Mouse (Mus musculus): ENCODE results near the gene Hist1h2bp. TPM values are rescaled to one million over a fixed set of nuclear protein-coding genes. Genes with fewer than 3 reads are reported as not detected.
"Not testable (repeated sequence)": the region's sequence is repeated elsewhere in the genome, so short reads cannot be mapped to it uniquely, and the experiment has no call there.

The Hist1h2bp gene
- polyA plus RNA-seq, 1 experiment, result 39.3 TPM

DNA sequence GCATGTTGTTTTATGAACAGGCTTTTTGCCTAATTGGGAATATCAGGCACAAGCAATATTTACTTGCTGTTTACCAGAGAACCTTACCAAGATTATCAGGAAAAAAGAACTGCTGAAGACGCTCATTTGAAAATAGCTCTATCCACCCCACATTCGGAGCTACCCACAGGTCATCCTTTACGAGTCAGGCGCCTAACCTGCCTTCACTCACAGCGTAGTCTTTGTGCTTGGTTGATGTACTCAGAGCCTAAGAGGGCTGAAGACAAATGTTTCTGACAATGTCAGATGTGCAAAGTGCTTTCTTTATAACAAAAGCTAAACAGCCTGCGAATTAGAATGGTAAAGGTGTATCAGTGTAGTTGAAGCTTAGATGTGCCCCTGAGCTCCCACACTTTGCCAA is 3.0 kb upstream of the Hist1h2bp start:
- WGBS, result 80% methylated on average over 6 of the region's 6 CpGs
- no peaks in the 10 kb centered on the region for H3K27me3 ChIP-seq (ENCODE audit: control insufficient read depth, insufficient read depth, low read length)
- peak overlapping the region; percentile 78 for H3K27ac ChIP-seq (ENCODE audit: control insufficient read depth, insufficient read depth, low read length)
- H3K4me1 ChIP-seq (replicated peaks; ENCODE audit: control insufficient read depth, insufficient read depth, low read length), result peaks cover 14% of the 10 kb centered on the region
- H3K4me3 ChIP-seq (ENCODE audit: control insufficient read depth, insufficient read depth, low read length), result no peak overlapping the region
- no peaks in the 10 kb centered on the region for H3K36me3 ChIP-seq (ENCODE audit: control insufficient read depth, insufficient read depth, low read length)
- TF ChIP-seq CTCF (IDR thresholded peaks at IDR 0.05; ENCODE audit: borderline replicate concordance, control insufficient read depth, extremely low read depth, insufficient read depth, low read length, poor library complexity), result no peak
- TF ChIP-seq POLR2A (IDR thresholded peaks at IDR 0.05; ENCODE audit: control insufficient read depth, extremely low read depth, insufficient read depth, low read length, poor library complexity), result no peak
- no peak for DNase-seq

DNA sequence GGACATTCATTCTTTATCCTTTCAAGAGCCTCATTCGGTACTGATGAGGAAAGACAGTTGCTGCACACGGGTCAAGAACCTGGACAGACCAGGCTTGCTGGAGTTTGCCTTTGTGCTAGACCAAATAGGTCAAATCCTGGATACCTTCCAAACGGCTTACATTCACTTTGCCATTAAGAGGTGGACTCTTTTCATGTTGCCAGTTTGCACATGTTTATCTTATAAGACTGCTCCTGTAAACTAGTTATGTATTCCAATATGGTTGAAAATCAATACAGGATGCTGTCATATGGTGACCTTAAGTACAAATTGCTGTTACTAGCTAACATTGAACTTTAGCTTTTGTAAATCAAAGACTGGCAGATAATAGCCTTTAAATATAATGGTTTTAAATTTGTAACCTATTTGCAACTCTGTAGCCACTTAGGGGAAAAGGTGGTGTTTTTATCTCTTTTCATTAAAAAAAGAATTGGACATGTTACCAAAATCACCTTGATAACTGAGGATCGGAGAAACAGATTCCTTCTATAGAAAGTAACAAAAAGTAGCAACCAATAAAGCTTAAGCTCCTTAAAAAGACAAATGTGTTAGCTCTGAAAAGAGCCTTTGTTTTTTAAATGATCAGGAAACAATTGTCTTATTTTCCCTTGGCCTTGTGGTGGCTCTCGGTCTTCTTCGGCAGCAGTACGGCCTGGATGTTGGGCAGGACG is 917 bp upstream of the Hist1h2bp start:
- no peak for DNase-seq
- H3K36me3 ChIP-seq (ENCODE audit: control insufficient read depth, insufficient read depth, low read length), result no peaks in the 10 kb centered on the region
- H3K4me1 ChIP-seq (replicated peaks; ENCODE audit: control insufficient read depth, insufficient read depth, low read length), result peaks cover 8% of the 10 kb centered on the region
- peak overlapping the region; percentile 89 for H3K27ac ChIP-seq (ENCODE audit: control insufficient read depth, insufficient read depth, low read length)
- no peaks in the 10 kb centered on the region for H3K27me3 ChIP-seq (ENCODE audit: control insufficient read depth, insufficient read depth, low read length)
- WGBS, result 20% methylated on average over 8 of the region's 8 CpGs
- peak overlapping the region; percentile 47 for H3K4me3 ChIP-seq (ENCODE audit: control insufficient read depth, insufficient read depth, low read length)
- TF ChIP-seq CTCF (IDR thresholded peaks at IDR 0.05; ENCODE audit: borderline replicate concordance, control insufficient read depth, extremely low read depth, insufficient read depth, low read length, poor library complexity), result no peak
- TF ChIP-seq POLR2A (IDR thresholded peaks at IDR 0.05; ENCODE audit: control insufficient read depth, extremely low read depth, insufficient read depth, low read length, poor library complexity), result no peak

DNA sequence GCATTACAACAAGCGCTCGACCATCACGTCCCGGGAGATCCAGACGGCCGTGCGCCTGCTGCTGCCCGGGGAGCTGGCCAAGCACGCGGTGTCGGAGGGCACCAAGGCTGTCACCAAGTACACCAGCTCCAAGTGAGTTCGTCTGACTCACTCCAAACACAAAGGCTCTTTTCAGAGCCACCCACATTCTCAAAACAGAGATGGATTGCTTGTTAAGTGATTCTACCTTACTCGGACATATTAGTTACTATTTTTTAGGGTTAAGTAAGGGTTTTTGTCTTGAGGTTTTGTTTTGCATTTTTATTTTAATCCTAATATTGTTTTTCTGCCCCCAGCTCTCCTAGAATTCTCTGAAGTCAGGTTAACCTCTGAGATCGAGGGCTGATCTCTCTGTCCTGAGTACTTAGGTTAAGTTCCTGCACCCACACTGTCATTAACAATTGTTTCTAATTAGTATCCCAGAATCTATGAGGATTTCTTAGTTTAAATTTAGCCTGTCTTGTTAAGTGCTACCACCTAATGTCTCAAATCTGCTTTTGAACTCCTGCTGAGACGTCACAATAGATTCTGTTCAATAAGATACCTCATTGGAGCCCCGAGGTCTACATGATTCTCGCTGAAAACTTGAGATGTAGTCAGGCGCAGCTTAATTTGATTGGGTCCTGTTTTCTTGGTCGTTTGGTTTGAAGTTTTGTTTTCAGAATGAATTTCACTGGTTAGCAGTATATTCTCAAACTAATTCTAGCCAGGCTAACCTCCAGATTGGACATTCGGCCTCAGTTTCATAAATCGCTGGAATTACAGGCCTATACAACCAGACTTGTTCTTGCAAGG is 716 bp downstream of the Hist1h2bp start:
- H3K36me3 ChIP-seq (ENCODE audit: control insufficient read depth, insufficient read depth, low read length), result no peaks in the 10 kb centered on the region

DNA sequence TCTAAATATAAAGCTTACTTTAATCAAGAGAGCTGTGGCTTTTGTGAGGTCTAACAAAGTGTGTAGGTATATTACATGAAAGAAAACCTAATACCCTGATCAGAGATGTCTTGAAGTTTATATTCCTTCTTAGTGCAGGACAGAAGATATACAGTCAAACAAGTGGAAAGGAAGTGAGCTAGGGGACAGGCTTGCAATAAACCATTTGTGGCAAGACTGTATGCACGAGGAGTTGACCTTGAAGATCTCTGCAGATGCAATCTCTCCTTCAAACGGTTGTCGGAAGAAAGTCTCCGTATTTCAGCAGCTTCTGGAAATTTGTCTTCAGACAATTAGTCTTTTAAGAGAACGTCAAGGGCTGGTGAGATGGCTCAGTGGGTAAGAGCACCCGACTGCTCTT is 2.7 kb downstream of the Hist1h2bp start:
- no peaks in the 10 kb centered on the region for H3K4me1 ChIP-seq (replicated peaks; ENCODE audit: control insufficient read depth, insufficient read depth, low read length)
- no peak overlapping the region for H3K27ac ChIP-seq (ENCODE audit: control insufficient read depth, insufficient read depth, low read length)
- 62% methylated on average over 6 of the region's 6 CpGs for WGBS
- H3K4me3 ChIP-seq (ENCODE audit: control insufficient read depth, insufficient read depth, low read length), result no peak overlapping the region
- H3K36me3 ChIP-seq (ENCODE audit: control insufficient read depth, insufficient read depth, low read length), result no peaks in the 10 kb centered on the region
- TF ChIP-seq CTCF (IDR thresholded peaks at IDR 0.05; ENCODE audit: borderline replicate concordance, control insufficient read depth, extremely low read depth, insufficient read depth, low read length, poor library complexity), result no peak
- TF ChIP-seq POLR2A (IDR thresholded peaks at IDR 0.05; ENCODE audit: control insufficient read depth, extremely low read depth, insufficient read depth, low read length, poor library complexity), result no peak
- no peaks in the 10 kb centered on the region for H3K27me3 ChIP-seq (ENCODE audit: control insufficient read depth, insufficient read depth, low read length)
- no peak for DNase-seq

More for the DNA sequence above, 716 bp downstream of the Hist1h2bp start:
- no peaks in the 10 kb centered on the region for H3K27me3 ChIP-seq (ENCODE audit: control insufficient read depth, insufficient read depth, low read length)
- peak overlapping the region; percentile 57 for H3K27ac ChIP-seq (ENCODE audit: control insufficient read depth, insufficient read depth, low read length)
- H3K4me1 ChIP-seq (replicated peaks; ENCODE audit: control insufficient read depth, insufficient read depth, low read length), result peaks cover 5% of the 10 kb centered on the region
- TF ChIP-seq POLR2A (IDR thresholded peaks at IDR 0.05; ENCODE audit: control insufficient read depth, extremely low read depth, insufficient read depth, low read length, poor library complexity) (no peak), CTCF (IDR thresholded peaks at IDR 0.05; ENCODE audit: borderline replicate concordance, control insufficient read depth, extremely low read depth, insufficient read depth, low read length, poor library complexity) (no peak)
- WGBS, result 32% methylated on average over 15 of the region's 21 CpGs
- no peak for DNase-seq
- 0 out of 2 replicates have a peak overlapping the region, but pooled peaks have one; percentile 27 for H3K4me3 ChIP-seq (ENCODE audit: control insufficient read depth, insufficient read depth, low read length)

DNA sequence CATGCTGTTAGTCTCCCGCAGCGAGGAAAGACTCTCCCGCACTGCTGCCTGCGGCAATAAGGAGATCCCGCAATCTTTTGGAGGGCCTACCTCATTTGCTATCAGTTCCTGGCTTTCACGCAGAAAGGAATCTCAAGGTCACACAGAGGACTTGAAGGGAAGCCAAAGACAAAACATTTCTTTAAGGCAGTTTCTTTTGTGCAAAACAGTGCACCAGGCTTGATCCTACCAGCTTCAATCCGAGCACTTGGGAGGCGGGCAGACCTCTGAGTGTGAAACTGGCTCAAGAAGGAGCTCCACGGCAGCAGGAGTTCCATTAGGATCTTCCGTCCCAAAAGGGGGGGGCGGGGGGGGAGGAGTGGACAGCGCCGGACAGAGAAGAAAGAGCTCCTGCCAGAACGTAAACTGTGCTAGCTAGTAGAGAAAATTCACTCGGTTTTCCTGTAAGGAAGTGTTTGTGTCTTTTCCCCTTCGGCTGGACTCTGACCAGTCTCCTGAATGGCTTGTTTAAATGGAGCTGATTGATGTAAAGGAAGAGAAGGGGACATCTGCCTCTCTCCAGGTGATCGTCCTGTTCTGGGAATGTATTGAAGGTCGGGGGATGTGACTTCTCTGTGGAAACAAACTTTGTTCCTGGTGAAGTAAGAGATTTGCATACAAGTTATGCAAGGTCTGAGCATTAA is 3.5 kb downstream of the Hist1h2bp start:
- DNase-seq, result no peak
- WGBS, result 73% methylated on average over 18 of the region's 18 CpGs

DNA sequence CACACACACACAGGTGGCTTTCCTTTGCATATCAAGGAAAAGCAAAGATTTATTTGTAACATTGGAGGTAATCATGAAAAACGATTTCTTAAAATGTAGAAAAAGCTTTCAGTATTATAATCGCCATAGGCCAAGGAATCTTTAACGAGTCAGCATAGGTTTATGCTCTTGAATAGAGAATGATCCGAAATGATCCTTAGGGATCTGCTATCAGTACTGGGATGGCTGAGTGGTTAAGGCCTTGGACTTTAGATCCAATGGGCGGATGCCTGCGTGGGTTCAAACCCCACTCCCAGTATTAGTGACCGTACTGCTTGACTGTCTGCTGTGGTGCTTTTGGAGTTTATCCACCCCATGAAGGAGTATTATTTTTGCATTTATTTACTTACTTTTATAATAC is 8.3 kb downstream of the Hist1h2bp start:
- Histone ChIP-seq H3K4me3 (ENCODE audit: control insufficient read depth, insufficient read depth, low read length) (no peak overlapping the region), H3K27ac (ENCODE audit: control insufficient read depth, insufficient read depth, low read length) (no peak overlapping the region), H3K27me3 (ENCODE audit: control insufficient read depth, insufficient read depth, low read length) (no peaks in the 10 kb centered on the region), H3K4me1 (replicated peaks; ENCODE audit: control insufficient read depth, insufficient read depth, low read length) (no peaks in the 10 kb centered on the region), H3K36me3 (ENCODE audit: control insufficient read depth, insufficient read depth, low read length) (no peaks in the 10 kb centered on the region)
- DNase-seq, result no peak
- WGBS, result 95% methylated on average over 7 of the region's 7 CpGs
- TF ChIP-seq POLR2A (IDR thresholded peaks at IDR 0.05; ENCODE audit: control insufficient read depth, extremely low read depth, insufficient read depth, low read length, poor library complexity) (no peak), CTCF (IDR thresholded peaks at IDR 0.05; ENCODE audit: borderline replicate concordance, control insufficient read depth, extremely low read depth, insufficient read depth, low read length, poor library complexity) (no peak)

More for the DNA sequence above, 3.5 kb downstream of the Hist1h2bp start:
- H3K27me3 ChIP-seq (ENCODE audit: control insufficient read depth, insufficient read depth, low read length), result no peaks in the 10 kb centered on the region
- TF ChIP-seq CTCF (IDR thresholded peaks at IDR 0.05; ENCODE audit: borderline replicate concordance, control insufficient read depth, extremely low read depth, insufficient read depth, low read length, poor library complexity) (no peak), POLR2A (IDR thresholded peaks at IDR 0.05; ENCODE audit: control insufficient read depth, extremely low read depth, insufficient read depth, low read length, poor library complexity) (no peak)
- H3K27ac ChIP-seq (ENCODE audit: control insufficient read depth, insufficient read depth, low read length), result no peak overlapping the region
- H3K4me1 ChIP-seq (replicated peaks; ENCODE audit: control insufficient read depth, insufficient read depth, low read length), result no peaks in the 10 kb centered on the region
- no peak overlapping the region for H3K4me3 ChIP-seq (ENCODE audit: control insufficient read depth, insufficient read depth, low read length)
- no peaks in the 10 kb centered on the region for H3K36me3 ChIP-seq (ENCODE audit: control insufficient read depth, insufficient read depth, low read length)

DNA sequence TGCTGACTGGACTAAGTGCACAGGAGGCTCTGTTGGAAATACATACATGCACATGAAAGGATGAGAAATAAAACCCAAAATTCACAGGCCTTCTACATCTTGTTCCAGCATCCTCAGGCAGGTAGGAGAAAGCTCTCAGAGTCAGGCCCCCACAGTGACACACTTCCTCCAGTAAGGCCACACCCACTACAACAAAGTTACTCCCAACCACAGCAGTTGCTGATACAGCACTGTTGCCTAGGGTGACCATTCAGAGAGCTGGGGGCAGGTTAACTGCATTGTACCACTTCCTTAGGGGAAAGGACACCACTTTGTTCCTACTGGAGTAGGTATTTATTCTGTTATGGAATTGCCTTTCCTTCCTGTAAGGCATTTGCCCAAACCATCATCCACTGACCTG is 9.9 kb downstream of the Hist1h2bp start:
- DNase-seq; H3K27me3 ChIP-seq (ENCODE audit: control insufficient read depth, insufficient read depth, low read length); H3K4me1 ChIP-seq (replicated peaks; ENCODE audit: control insufficient read depth, insufficient read depth, low read length); H3K27ac ChIP-seq (ENCODE audit: control insufficient read depth, insufficient read depth, low read length); H3K4me3 ChIP-seq (ENCODE audit: control insufficient read depth, insufficient read depth, low read length); H3K36me3 ChIP-seq (ENCODE audit: control insufficient read depth, insufficient read depth, low read length): not testable (repeated sequence)

DNA sequence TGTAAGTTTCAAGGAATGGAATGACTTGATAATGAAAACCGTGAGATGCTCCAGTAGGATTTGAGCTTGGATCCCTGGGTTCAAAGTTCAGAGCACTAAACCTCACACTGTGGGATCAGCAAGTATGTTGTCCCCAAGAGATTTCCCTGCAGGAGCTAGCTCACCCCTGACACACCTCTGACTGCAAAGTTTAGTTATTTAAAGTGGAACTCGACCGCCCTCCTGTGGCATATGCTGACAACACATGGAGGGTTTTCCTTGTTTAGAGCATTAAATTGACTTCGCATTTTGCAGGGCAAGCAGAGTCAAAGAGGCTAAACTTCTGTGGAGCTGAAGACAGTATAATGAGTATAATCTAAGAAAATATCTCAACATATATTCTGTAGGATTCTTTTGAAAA is 15.8 kb downstream of the Hist1h2bp start:
- H3K4me3 ChIP-seq (ENCODE audit: control insufficient read depth, insufficient read depth, low read length); DNase-seq; H3K27me3 ChIP-seq (ENCODE audit: control insufficient read depth, insufficient read depth, low read length); H3K36me3 ChIP-seq (ENCODE audit: control insufficient read depth, insufficient read depth, low read length); H3K27ac ChIP-seq (ENCODE audit: control insufficient read depth, insufficient read depth, low read length); H3K4me1 ChIP-seq (replicated peaks; ENCODE audit: control insufficient read depth, insufficient read depth, low read length): not testable (repeated sequence)
- no CpG with 5 or more reads among the region's 4 CpGs for WGBS

DNA sequence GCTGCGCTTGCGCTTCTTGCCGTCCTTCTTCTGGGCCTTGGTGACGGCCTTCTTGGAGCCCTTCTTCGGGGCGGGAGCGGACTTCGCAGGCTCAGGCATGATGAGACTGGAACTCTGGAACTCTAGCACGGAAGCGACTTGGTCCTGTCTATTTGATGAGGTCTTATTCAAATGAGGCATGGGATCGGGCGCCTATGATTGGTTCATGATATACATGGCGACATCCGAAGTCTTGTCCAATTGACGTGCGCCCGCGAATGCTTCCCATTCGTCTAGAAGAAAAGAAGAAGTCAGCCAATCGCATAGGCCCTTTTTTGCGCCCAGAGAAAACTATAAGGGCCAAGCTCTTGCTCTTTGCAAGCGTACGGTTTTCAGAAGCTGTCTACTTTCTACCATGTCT is 22.8 kb downstream of the Hist1h2bp start, which contains the start of the genes Hist1h2bq and Hist1h2ao:
Gene Hist1h2bq (minus strand): TSS at position 125 of the 400 bp plus-strand sequence.
Gene Hist1h2ao (plus strand): TSS at position 393 of the 400 bp plus-strand sequence.
- H3K27ac ChIP-seq (ENCODE audit: control insufficient read depth, insufficient read depth, low read length); H3K27me3 ChIP-seq (ENCODE audit: control insufficient read depth, insufficient read depth, low read length); H3K4me3 ChIP-seq (ENCODE audit: control insufficient read depth, insufficient read depth, low read length); H3K36me3 ChIP-seq (ENCODE audit: control insufficient read depth, insufficient read depth, low read length); H3K4me1 ChIP-seq (replicated peaks; ENCODE audit: control insufficient read depth, insufficient read depth, low read length); DNase-seq: not testable (repeated sequence)
- no CpG with 5 or more reads among the region's 23 CpGs for whole genome bisulfite sequencing

Data from thymus, adult 2 months (tissue).